Mouse (Mus musculus): ENCODE measurements around the gene Trmo. TPM values are rescaled to one million over a fixed set of nuclear protein-coding genes. Genes with fewer than 3 reads are reported as not detected.

The Trmo gene
- 6.9 TPM for polyA plus RNA-seq (2014; fragmentation: Illumina TruSeq; extraction: RNeasy Lipid Tissue Mini Kit (QIAGEN cat#74804); ENCODE audit: insufficient read depth, low read depth, low replicate concordance)

DNA sequence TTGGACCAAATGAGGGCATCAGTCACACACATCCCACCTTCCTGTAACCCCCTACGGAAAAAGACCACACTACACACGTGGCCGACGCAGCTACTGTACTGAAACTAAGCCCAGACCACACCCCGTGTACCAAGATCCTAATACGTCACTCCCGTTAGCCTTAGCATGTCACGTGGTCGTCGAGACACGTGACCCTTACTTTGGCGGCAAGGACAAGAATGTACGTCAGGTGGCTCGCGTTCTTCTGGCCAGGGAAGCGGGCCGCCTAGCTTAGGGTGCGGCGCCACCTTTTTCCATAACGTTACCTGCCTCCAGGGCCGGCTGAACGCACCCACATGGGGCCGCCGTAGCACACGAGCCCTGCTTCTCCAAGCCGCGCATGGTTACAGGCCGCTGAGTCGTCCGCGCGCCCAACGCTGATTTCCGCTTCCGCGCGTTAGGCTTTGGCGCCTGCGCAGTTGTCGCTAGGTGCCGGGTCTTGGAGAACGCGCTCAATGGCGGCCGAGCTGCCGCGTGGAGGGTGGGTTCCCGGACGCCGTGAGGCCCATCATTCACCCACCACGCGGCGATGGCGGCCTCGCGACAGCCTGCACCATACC, at the start of gene Trmo:
TSS of gene Trmo (minus strand) at position 425 of the 599 bp plus-strand sequence.

DNA sequence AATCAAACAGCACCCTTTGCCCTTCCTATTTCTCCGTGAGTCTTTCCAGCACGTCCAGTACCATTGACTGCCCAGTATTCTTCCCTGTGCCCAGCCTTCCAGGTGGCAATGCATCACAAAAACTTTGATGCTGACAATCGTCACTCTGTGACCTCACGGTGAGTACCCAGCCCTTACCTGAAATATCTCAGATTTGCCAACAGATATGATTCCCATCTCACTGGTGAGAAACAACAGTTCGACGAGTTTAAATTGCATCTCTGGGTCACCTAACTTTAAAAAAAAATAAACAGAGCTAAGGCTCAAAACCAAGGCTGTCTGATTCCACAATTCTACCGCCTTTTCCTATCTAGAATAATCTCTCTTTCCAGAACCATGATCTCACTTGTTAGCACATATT, 24.2 kb upstream of the Trmo start, which contains the start of gene Hemgn:
TSS of gene Hemgn (minus strand) at position 101 of the 400 bp plus-strand sequence.

DNA sequence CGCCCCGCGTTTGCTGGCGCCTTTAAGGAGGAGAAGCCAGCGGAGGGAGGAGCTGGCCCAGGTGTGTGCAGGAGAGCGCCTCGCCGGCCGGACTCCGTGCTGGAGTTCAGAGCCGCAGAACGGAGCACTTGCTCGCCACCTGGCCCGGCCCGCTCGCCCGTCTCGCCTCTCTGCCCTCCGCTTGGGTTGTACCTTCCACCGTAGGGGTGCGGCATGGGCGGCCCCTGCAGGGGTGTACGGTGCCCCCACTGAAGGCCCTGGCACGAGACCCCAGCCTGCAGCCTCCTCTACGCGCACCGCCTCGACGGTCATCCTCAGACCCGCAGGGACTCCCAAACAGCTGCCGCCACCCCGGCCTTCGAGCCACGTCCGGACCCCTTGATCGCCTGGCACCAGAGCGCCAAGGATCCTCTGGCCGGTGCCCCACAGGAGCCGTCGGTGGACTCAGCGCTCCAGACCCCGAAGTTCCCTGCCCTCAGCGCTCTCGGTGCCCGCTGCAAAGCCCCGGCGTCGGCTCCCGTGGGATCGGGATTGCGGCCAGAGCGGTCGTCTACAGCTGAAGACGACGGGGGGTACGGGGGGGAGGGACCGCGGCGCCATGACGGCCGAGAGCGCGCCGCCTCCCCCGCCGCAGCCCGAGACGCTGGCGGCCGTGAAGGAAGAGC, 45.5 kb downstream of the Trmo start, which contains the start of gene Foxe1:
TSS of gene Foxe1 (plus strand) at position 14 of the 665 bp plus-strand sequence.

Other genes with a start within 250 kb of the Trmo start
- 16.1 TPM for gene Xpa, start 193.1 kb downstream of the Trmo start, polyA plus RNA-seq (2014; fragmentation: Illumina TruSeq; extraction: RNeasy Lipid Tissue Mini Kit (QIAGEN cat#74804); ENCODE audit: insufficient read depth, low read depth, low replicate concordance)
- gene Foxe1, start 45.8 kb downstream of the Trmo start, polyA plus RNA-seq (2014; fragmentation: Illumina TruSeq; extraction: RNeasy Lipid Tissue Mini Kit (QIAGEN cat#74804); ENCODE audit: insufficient read depth, low read depth, low replicate concordance): not detected
- gene Hemgn, start 24.1 kb upstream of the Trmo start, polyA plus RNA-seq (2014; fragmentation: Illumina TruSeq; extraction: RNeasy Lipid Tissue Mini Kit (QIAGEN cat#74804); ENCODE audit: insufficient read depth, low read depth, low replicate concordance): not detected
- gene Anp32b, start 61.5 kb upstream of the Trmo start, polyA plus RNA-seq (2014; fragmentation: Illumina TruSeq; extraction: RNeasy Lipid Tissue Mini Kit (QIAGEN cat#74804); ENCODE audit: insufficient read depth, low read depth, low replicate concordance): 95.5 TPM
- 30.4 TPM for gene Nans, start 99.8 kb upstream of the Trmo start, polyA plus RNA-seq (2014; fragmentation: Illumina TruSeq; extraction: RNeasy Lipid Tissue Mini Kit (QIAGEN cat#74804); ENCODE audit: insufficient read depth, low read depth, low replicate concordance)
- gene Trim14, start 146.7 kb upstream of the Trmo start, polyA plus RNA-seq (2014; fragmentation: Illumina TruSeq; extraction: RNeasy Lipid Tissue Mini Kit (QIAGEN cat#74804); ENCODE audit: insufficient read depth, low read depth, low replicate concordance): 4.0 TPM
- 5.2 TPM for gene Coro2a, start 212.8 kb upstream of the Trmo start, polyA plus RNA-seq (2014; fragmentation: Illumina TruSeq; extraction: RNeasy Lipid Tissue Mini Kit (QIAGEN cat#74804); ENCODE audit: insufficient read depth, low read depth, low replicate concordance)